Comparison of ENCODE assay signal across 11 mouse cellular contexts in genomic region chr19:24293537-24293936, GRCm38 (mm10).
"Had no signal": no experiment of that assay in that cellular context is flagged by ENCODE, and none has a peak within 500 bp of the region (broad histone marks: within the 10 kb centered on the region; RNA-seq: fewer than 3 reads in every experiment).

No protein-coding gene starts in this region.

- H3K4me1 ChIP-seq: intestine, embryonic 15.5 days; megakaryocyte, embryonic 14.5 days; midbrain, embryonic 12.5 days had no signal

- H3K36me3 ChIP-seq: intestine, embryonic 15.5 days; limb, embryonic 12.5 days; midbrain, embryonic 12.5 days had no signal

- H3K9me3 ChIP-seq: intestine, embryonic 15.5 days; limb, embryonic 12.5 days; megakaryocyte, embryonic 14.5 days; midbrain, embryonic 12.5 days had no signal

- H3K9ac ChIP-seq: intestine, embryonic 15.5 days; limb, embryonic 12.5 days; liver, embryonic 14.5 days; midbrain, embryonic 12.5 days had no signal

- H3K4me2 ChIP-seq: intestine, embryonic 15.5 days; limb, embryonic 12.5 days; midbrain, embryonic 12.5 days had no signal

- DNase-seq: kidney, adult 18-20 months; kidney, postnatal 10 days; layer of hippocampus, postnatal 36 days; right cerebral cortex, postnatal 14 days; thymus, postnatal 36 days had no signal

- H3K27me3 ChIP-seq: intestine, embryonic 15.5 days; limb, embryonic 12.5 days; megakaryocyte, embryonic 14.5 days; midbrain, embryonic 12.5 days had no signal

- H3K27ac ChIP-seq: intestine, embryonic 15.5 days; limb, embryonic 12.5 days; liver, embryonic 14.5 days; macrophage; midbrain, embryonic 12.5 days had no signal

- H3K4me3 ChIP-seq: intestine, embryonic 15.5 days; limb, embryonic 12.5 days; megakaryocyte, embryonic 14.5 days; midbrain, embryonic 12.5 days had no signal

- ATAC-seq: intestine, embryonic 15.5 days had no signal
